Mouse (Mus musculus) limb, embryonic 14.5 days (tissue): ENCODE results near the gene Arhgap29. TPM values are rescaled to one million over a fixed set of nuclear protein-coding genes. Genes with fewer than 3 reads are reported as not detected.

Experiments used
- ATAC-seq: fragments of 200-750 bp; cut with Nextera tagmentation; 2 replicates; pipeline ENCODE4 v1.8.0; 2017; ENCODE audit warnings: low read depth, moderate number of reproducible peaks, moderate TSS enrichment; ENCODE audit not compliant: low FRiP score
- DNase-seq: peaks from one replicate; pipeline ENCODE4 v3.0.0-alpha.2; 2015; ENCODE audit warnings: low spot score
- H3K27ac ChIP-seq: fragments of 300-500 bp; sonication (generic); replicated peaks from 2 replicates; pipeline ENCODE4 v1.5.1; 2014; ENCODE audit warnings: low read depth, mild to moderate bottlenecking, low read length, moderate library complexity, mixed read lengths
- H3K27me3 ChIP-seq: fragments of 300-500 bp; sonication (generic); 2 replicates; pipeline ENCODE4 v1.6.1; 2014; ENCODE audit warnings: low read length, mixed read lengths; ENCODE audit not compliant: control insufficient read depth, insufficient read depth
- H3K36me3 ChIP-seq: fragments of 300-500 bp; sonication (generic); 2 replicates; pipeline ENCODE4 v1.6.1; 2014; ENCODE audit warnings: mild to moderate bottlenecking, low read length, moderate library complexity, mixed read lengths; ENCODE audit not compliant: control insufficient read depth, insufficient read depth
- H3K4me1 ChIP-seq: fragments of 300-500 bp; sonication (generic); 2 replicates; pipeline ENCODE4 v1.6.1; 2014; ENCODE audit warnings: antibody characterized with exemption, low read length, mixed read lengths; ENCODE audit not compliant: control insufficient read depth, insufficient read depth
- H3K4me2 ChIP-seq: fragments of 300-500 bp; sonication (generic); replicated peaks from 2 replicates; pipeline ENCODE4 v1.6.1; 2014; ENCODE audit warnings: low read depth, mild to moderate bottlenecking, low read length, moderate library complexity; ENCODE audit not compliant: severe bottlenecking
- H3K4me3 ChIP-seq: fragments of 300-500 bp; sonication (generic); replicated peaks from 2 replicates; pipeline ENCODE4 v1.5.1; 2014; ENCODE audit warnings: low read length
- H3K9ac ChIP-seq: fragments of 300-500 bp; sonication (generic); 2 replicates; pipeline ENCODE4 v1.6.1; 2014; ENCODE audit warnings: mild to moderate bottlenecking, low read depth, low read length, moderate library complexity; ENCODE audit not compliant: severe bottlenecking
- H3K9me3 ChIP-seq: fragments of 300-500 bp; sonication (generic); 2 replicates; pipeline ENCODE4 v1.6.1; 2016; ENCODE audit warnings: low read length; ENCODE audit not compliant: control insufficient read depth
- POLR2A ChIP-seq: fragments of 200-500 bp; IDR thresholded peaks from 2 replicates; pipeline ENCODE4 v1.8.0; 2012; ENCODE audit warnings: inconsistent platforms, mild to moderate bottlenecking, moderate library complexity, borderline replicate concordance; ENCODE audit not compliant: insufficient read depth, insufficient read length; ENCODE audit errors: extremely low read depth
- WGBS: fragments of 180-500 bp; shearing (Covaris S2); extraction: QIAGEN DNeasy Blood & Tissue Kit; methylation state at CpG from one replicate; pipeline ENCODE4 v1.1.7; 2014; 5-methylcytosine and 5-hydroxymethylcytosine counted together
- polyA plus RNA-seq, 2 experiments: library from polyadenylated mRNA; depleted of rRNA in 1 of 2; stranded (reverse) in 1 of 2; unstranded in 1 of 2; fragments of >200 nt; fragmentation: Nextera tagmentation in 1 of 2; extraction: Ambion mirVana in 1 of 2; gene quantifications; 2 replicates each; pipeline versions ENCODE4 v1.2.1 to v1.2.3; 2012 to 2014

Gene Arhgap29
- polyA plus RNA-seq, 2 experiments, result 47.4 to 65.0 TPM

GRCm38 (mm10) chr3:121955527-121955926 is 3.2 kb downstream of the Arhgap29 start:
- no peak for TF ChIP-seq POLR2A
- no peak for DNase-seq
- 92% methylated on average over 4 of the region's 4 CpGs for WGBS
- Histone ChIP-seq H3K4me2 (no peak overlapping the region), H3K27me3 (no peaks in the 10 kb centered on the region), H3K4me3 (no peak overlapping the region), H3K9me3 (no peaks in the 10 kb centered on the region), H3K4me1 (no peaks in the 10 kb centered on the region), H3K27ac (no peak overlapping the region), H3K36me3 (no peaks in the 10 kb centered on the region), H3K9ac (no peak overlapping the region)
- no peak for ATAC-seq

- H3K27me3 ChIP-seq, result no peaks in the 10 kb centered on the region
- no peak overlapping the region for H3K4me2 ChIP-seq
- no peaks in the 10 kb centered on the region for H3K9me3 ChIP-seq
- H3K4me1 ChIP-seq, result no peaks in the 10 kb centered on the region
- no peak for TF ChIP-seq POLR2A
- H3K9ac ChIP-seq, result no peak overlapping the region
- 84% methylated on average over 7 of the region's 7 CpGs for WGBS
- DNase-seq, result no peak
- no peak overlapping the region for H3K4me3 ChIP-seq
- no peaks in the 10 kb centered on the region for H3K36me3 ChIP-seq
- H3K27ac ChIP-seq, result no peak overlapping the region
- no peak for ATAC-seq
These were observed 4.4 kb downstream of the Arhgap29 start for GRCm38 (mm10) chr3:121956789-121957188.

DNA sequence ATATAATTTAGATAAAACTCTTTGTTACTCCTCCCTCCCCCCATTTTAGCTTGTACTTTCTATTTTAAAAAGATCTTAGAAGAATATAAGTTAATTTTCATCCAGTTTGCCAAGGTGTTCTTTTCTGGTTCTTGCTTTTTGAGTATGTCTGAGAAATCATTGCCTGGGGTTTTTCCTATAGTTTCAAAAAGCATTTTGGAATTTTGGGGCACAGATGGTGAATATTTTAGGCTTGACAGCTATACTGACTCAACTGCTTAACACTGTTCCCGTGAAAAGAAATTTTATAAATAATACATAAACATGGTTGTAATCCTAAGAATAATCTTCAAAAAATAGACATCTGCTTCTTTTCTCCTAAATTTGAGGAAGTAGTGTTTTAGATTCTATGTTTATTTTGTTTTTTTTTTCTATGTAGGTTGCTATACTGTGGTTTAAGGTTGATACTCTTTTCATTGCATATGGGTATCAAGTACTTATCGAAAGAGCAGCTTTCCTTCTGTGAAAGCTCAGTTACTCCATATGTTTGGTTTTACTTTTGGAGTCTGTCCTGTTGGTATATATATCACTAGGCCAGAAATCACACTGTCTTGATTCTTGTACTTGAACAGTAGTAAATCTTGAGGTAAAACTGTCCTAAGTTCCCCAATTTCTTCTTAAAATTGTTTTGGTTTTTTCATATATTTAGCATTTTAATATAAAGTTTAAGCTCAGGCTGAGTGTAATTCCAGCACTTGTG is 5.4 kb downstream of the Arhgap29 start:
- H3K4me2 ChIP-seq, result no peak overlapping the region
- H3K36me3 ChIP-seq, result no peaks in the 10 kb centered on the region
- no peak overlapping the region for H3K4me3 ChIP-seq
- ATAC-seq, result no peak
- H3K27ac ChIP-seq, result no peak overlapping the region
- no peaks in the 10 kb centered on the region for H3K27me3 ChIP-seq
- no peak for DNase-seq
- no peak for TF ChIP-seq POLR2A
- 88% methylated on average over 2 of the region's 2 CpGs for WGBS
- H3K9ac ChIP-seq, result no peak overlapping the region
- no peaks in the 10 kb centered on the region for H3K4me1 ChIP-seq
- H3K9me3 ChIP-seq, result no peaks in the 10 kb centered on the region

GRCm38 (mm10) chr3:121964173-121964572 is 11.8 kb downstream of the Arhgap29 start:
- DNase-seq (peak; percentile 78), ATAC-seq (no peak)
- Histone ChIP-seq H3K4me2 (no peak overlapping the region), H3K27me3 (no peaks in the 10 kb centered on the region), H3K9ac (no peak overlapping the region), H3K4me3 (no peak overlapping the region), H3K36me3 (no peaks in the 10 kb centered on the region), H3K9me3 (no peaks in the 10 kb centered on the region), H3K27ac (no peak overlapping the region), H3K4me1 (no peaks in the 10 kb centered on the region)
- no peak for TF ChIP-seq POLR2A

DNA sequence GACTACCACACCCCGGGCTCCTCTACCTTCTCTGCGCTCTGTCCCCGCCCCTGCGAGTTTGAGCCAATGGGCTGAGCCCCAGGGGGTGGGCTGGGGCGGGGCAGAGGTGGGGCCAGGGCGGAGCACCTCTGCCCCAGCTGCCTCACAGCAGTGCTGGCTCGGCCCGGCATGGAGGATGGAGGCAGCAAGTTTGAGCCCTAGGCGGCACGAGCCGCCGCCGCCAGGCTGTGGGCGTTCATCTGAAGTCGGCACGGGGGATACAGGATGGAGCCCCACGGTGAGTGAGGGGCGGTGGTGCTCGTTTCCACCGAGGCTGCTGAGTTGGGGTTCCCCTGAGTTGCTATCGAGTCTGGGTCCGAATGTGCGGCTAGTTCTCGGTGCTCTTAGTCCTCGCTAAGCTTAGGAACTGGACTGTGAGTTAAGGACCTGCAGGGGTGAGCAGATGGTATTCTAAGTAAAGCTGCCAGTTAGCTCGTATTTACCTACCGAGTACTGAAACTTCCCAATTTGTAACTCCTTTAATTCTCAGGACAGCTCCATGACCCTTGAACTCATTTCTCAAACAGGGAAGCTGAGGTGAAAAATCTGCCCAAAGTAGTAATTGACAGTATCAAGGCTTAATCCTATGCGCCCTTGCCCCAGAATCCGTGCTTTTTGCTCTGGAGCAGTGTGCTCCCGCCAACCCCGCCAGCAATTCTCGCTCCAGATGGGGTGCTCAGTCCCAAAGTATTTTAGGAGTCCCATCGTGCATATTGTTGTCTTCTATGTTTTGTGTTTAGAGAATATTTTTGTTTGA is 15.5 kb downstream of the Arhgap29 start:
- Histone ChIP-seq H3K36me3 (no peaks in the 10 kb centered on the region), H3K4me2 (peak overlapping the region; percentile 56), H3K9me3 (no peaks in the 10 kb centered on the region), H3K27me3 (no peaks in the 10 kb centered on the region), H3K4me3 (peak overlapping the region; percentile 62), H3K27ac (0 out of 2 replicates have a peak overlapping the region, but pooled peaks have one; percentile 33), H3K9ac (peak overlapping the region; percentile 66), H3K4me1 (peaks cover 3% of the 10 kb centered on the region; the same call in 1 of the 2 replicates)
- ATAC-seq (peak; percentile 100), DNase-seq (peak; percentile 91)
- TF ChIP-seq POLR2A, result peak; percentile 98
- WGBS, result under 1% methylated on average over 32 of the region's 33 CpGs
